Mouse (Mus musculus) brain, embryonic 18.5 days (tissue): ENCODE measurements around the gene Iqcc.
A peak's percentile ranks its signal among the peaks of the same experiment; 100 is the strongest.

ENCODE experiments used
- DNase-seq: peaks from one replicate; pipeline ENCODE4 v3.0.0-alpha.2; 2012; ENCODE audit warnings: low read depth, low spot score

Iqcc gene

GRCm38 (mm10) chr4:129618786-129619691 lies at the start of gene Iqcc:
Gene Iqcc, minus strand, starts transcription at chr4:129619099.
- DNase-seq = peak; percentile 88

GRCm38 (mm10) chr4:129662255-129662813 lies 43.4 kb upstream of the Iqcc start:
- DNase-seq = no peak

GRCm38 (mm10) chr4:129661584-129661983 lies 42.7 kb upstream of the Iqcc start:
- DNase-seq = no peak

- DNase-seq = no peak
These were observed 35.9 kb upstream of the Iqcc start for GRCm38 (mm10) chr4:129654770-129655169.

- no peak for DNase-seq
These were observed 31.5 kb upstream of the Iqcc start for GRCm38 (mm10) chr4:129650359-129650758.

- DNase-seq = no peak
These were observed 29.8 kb upstream of the Iqcc start for GRCm38 (mm10) chr4:129648656-129649055.

- no peak for DNase-seq
These were observed 26.3 kb upstream of the Iqcc start for GRCm38 (mm10) chr4:129645204-129645603.

- DNase-seq = no peak
These were observed 22.9 kb upstream of the Iqcc start for GRCm38 (mm10) chr4:129641756-129642155.

GRCm38 (mm10) chr4:129640638-129641467 lies 22.0 kb upstream of the Iqcc start, which contains the start of gene Txlna:
Gene Txlna, minus strand, starts transcription at chr4:129641065.
- DNase-seq = peak; percentile 97

- no peak for DNase-seq
These were observed 21.3 kb upstream of the Iqcc start for GRCm38 (mm10) chr4:129640101-129640637.

- no peak for DNase-seq
These were observed 20.3 kb upstream of the Iqcc start for GRCm38 (mm10) chr4:129639221-129639620.

GRCm38 (mm10) chr4:129633852-129634251 lies 15.0 kb upstream of the Iqcc start:
- DNase-seq = no peak

- DNase-seq = no peak
These were observed 13.0 kb upstream of the Iqcc start for GRCm38 (mm10) chr4:129631867-129632266.

GRCm38 (mm10) chr4:129630944-129631343 lies 12.0 kb upstream of the Iqcc start:
- DNase-seq = no peak

GRCm38 (mm10) chr4:129626035-129626434 lies 7.1 kb upstream of the Iqcc start:
- DNase-seq = no peak

GRCm38 (mm10) chr4:129625496-129625895 lies 6.6 kb upstream of the Iqcc start:
- DNase-seq = no peak

- peak; percentile 34 for DNase-seq
These were observed 6.1 kb upstream of the Iqcc start for GRCm38 (mm10) chr4:129625029-129625370.

- DNase-seq = peak; percentile 94
These were observed 5.6 kb upstream of the Iqcc start for GRCm38 (mm10) chr4:129624281-129625028.

- peak; percentile 63 for DNase-seq
These were observed 4.8 kb upstream of the Iqcc start, which contains the start of gene Ccdc28b for GRCm38 (mm10) chr4:129623681-129624091. Gene Ccdc28b, minus strand, starts transcription at chr4:129623947.

- DNase-seq = no peak
These were observed 4.1 kb upstream of the Iqcc start for GRCm38 (mm10) chr4:129622803-129623535.
